Mouse (Mus musculus) lung, postnatal 10 days (tissue): ENCODE results near the gene Ckap2l.

ENCODE experiments used
- DNase-seq: peaks from one replicate; pipeline ENCODE4 v3.0.0; 2021

Gene Ckap2l

GRCm38 (mm10) chr2:129296671-129297588 lies at the start of gene Ckap2l:
Ckap2l (minus strand) TSS chr2:129297212.
- DNase-seq, result peak; percentile 99

GRCm38 (mm10) chr2:129338138-129338621 lies 41.2 kb upstream of the Ckap2l start:
- DNase-seq, result peak; percentile 41

GRCm38 (mm10) chr2:129333471-129333870 lies 36.5 kb upstream of the Ckap2l start:
- DNase-seq, result no peak

- peak; percentile 53 for DNase-seq
Measured at GRCm38 (mm10) chr2:129330540-129330939, 33.5 kb upstream of the Ckap2l start.

- no peak for DNase-seq
Measured at GRCm38 (mm10) chr2:129330024-129330423, 33.0 kb upstream of the Ckap2l start.

GRCm38 (mm10) chr2:129328238-129328637 lies 31.2 kb upstream of the Ckap2l start:
- DNase-seq, result no peak

GRCm38 (mm10) chr2:129324216-129324615 lies 27.2 kb upstream of the Ckap2l start:
- DNase-seq, result no peak

GRCm38 (mm10) chr2:129322117-129322635 lies 25.2 kb upstream of the Ckap2l start:
- no peak for DNase-seq

- DNase-seq, result no peak
Measured at GRCm38 (mm10) chr2:129320033-129320605, 23.1 kb upstream of the Ckap2l start.

- DNase-seq, result peak; percentile 48
Measured at GRCm38 (mm10) chr2:129315831-129316230, 18.8 kb upstream of the Ckap2l start.

- no peak for DNase-seq
Measured at GRCm38 (mm10) chr2:129314880-129315279, 17.9 kb upstream of the Ckap2l start.

- no peak for DNase-seq
Measured at GRCm38 (mm10) chr2:129313934-129314333, 16.9 kb upstream of the Ckap2l start.

GRCm38 (mm10) chr2:129309836-129310235 lies 12.8 kb upstream of the Ckap2l start, which contains the start of gene Il1a:
Il1a (minus strand) TSS chr2:129309972.
- no peak for DNase-seq

GRCm38 (mm10) chr2:129306020-129306419 lies 9.0 kb upstream of the Ckap2l start:
- no peak for DNase-seq

- no peak for DNase-seq
Measured at GRCm38 (mm10) chr2:129297589-129297982, 574 bp upstream of the Ckap2l start.

GRCm38 (mm10) chr2:129296086-129296485 lies 926 bp downstream of the Ckap2l start:
- DNase-seq, result no peak

- DNase-seq, result no peak
Measured at GRCm38 (mm10) chr2:129295075-129295474, 1.9 kb downstream of the Ckap2l start.

- DNase-seq, result no peak
Measured at GRCm38 (mm10) chr2:129273823-129274222, 23.2 kb downstream of the Ckap2l start.

- no peak for DNase-seq
Measured at GRCm38 (mm10) chr2:129270621-129271020, 26.4 kb downstream of the Ckap2l start.

GRCm38 (mm10) chr2:129269986-129270385 lies 27.0 kb downstream of the Ckap2l start:
- DNase-seq, result no peak

- no peak for DNase-seq
Measured at GRCm38 (mm10) chr2:129269161-129269643, 27.8 kb downstream of the Ckap2l start.

GRCm38 (mm10) chr2:129267738-129268137 lies 29.3 kb downstream of the Ckap2l start:
- DNase-seq, result no peak

- no peak for DNase-seq
Measured at GRCm38 (mm10) chr2:129265316-129265715, 31.7 kb downstream of the Ckap2l start.

- DNase-seq, result no peak
Measured at GRCm38 (mm10) chr2:129263073-129263472, 33.9 kb downstream of the Ckap2l start.
